Mouse (Mus musculus) layer of hippocampus, adult 11-12 months (tissue): ENCODE measurements around the gene Rbp1.

Experiments used
- DNase-seq: peaks from one replicate; pipeline ENCODE4 v3.0.0; 2022; ENCODE audit warnings: low spot score

The Rbp1 gene

GRCm38 (mm10) chr9:98425351-98425880 is 2.7 kb downstream of the Rbp1 start:
- DNase-seq = no peak

- no peak for DNase-seq
These were observed 5.3 kb downstream of the Rbp1 start for GRCm38 (mm10) chr9:98427906-98428517.

- DNase-seq = no peak
These were observed 6.0 kb downstream of the Rbp1 start for GRCm38 (mm10) chr9:98428783-98429182.

- peak; percentile 25 for DNase-seq
These were observed 7.0 kb downstream of the Rbp1 start for GRCm38 (mm10) chr9:98429806-98430205.

- no peak for DNase-seq
These were observed 7.8 kb downstream of the Rbp1 start for GRCm38 (mm10) chr9:98430528-98430927.

GRCm38 (mm10) chr9:98433021-98433420 is 10.3 kb downstream of the Rbp1 start:
- no peak for DNase-seq

- no peak for DNase-seq
These were observed 11.3 kb downstream of the Rbp1 start for GRCm38 (mm10) chr9:98433956-98434588.

- no peak for DNase-seq
These were observed 15.1 kb downstream of the Rbp1 start for GRCm38 (mm10) chr9:98437819-98438218.

- no peak for DNase-seq
These were observed 16.3 kb downstream of the Rbp1 start for GRCm38 (mm10) chr9:98439091-98439490.

GRCm38 (mm10) chr9:98442638-98443037 is 19.9 kb downstream of the Rbp1 start:
- peak; percentile 25 for DNase-seq

- DNase-seq = no peak
These were observed 22.8 kb downstream of the Rbp1 start for GRCm38 (mm10) chr9:98445359-98446149.

- peak; percentile 9 for DNase-seq
These were observed 28.2 kb downstream of the Rbp1 start for GRCm38 (mm10) chr9:98450976-98451375.

- DNase-seq = no peak
These were observed 43.9 kb downstream of the Rbp1 start for GRCm38 (mm10) chr9:98466709-98467108.

GRCm38 (mm10) chr9:98480172-98480749 is 57.5 kb downstream of the Rbp1 start:
- no peak for DNase-seq

- DNase-seq = no peak
These were observed 59.5 kb downstream of the Rbp1 start for GRCm38 (mm10) chr9:98482256-98482655.

- DNase-seq = no peak
These were observed 62.3 kb downstream of the Rbp1 start for GRCm38 (mm10) chr9:98485020-98485419.

- no peak for DNase-seq
These were observed 63.1 kb downstream of the Rbp1 start, which contains the start of gene Rbp2 for GRCm38 (mm10) chr9:98485815-98486214. TSS of gene Rbp2 (plus strand) at chr9:98486115.

GRCm38 (mm10) chr9:98487273-98487672 is 64.5 kb downstream of the Rbp1 start:
- no peak for DNase-seq

GRCm38 (mm10) chr9:98489532-98489931 is 66.8 kb downstream of the Rbp1 start:
- no peak for DNase-seq

- DNase-seq = no peak
These were observed 67.4 kb downstream of the Rbp1 start for GRCm38 (mm10) chr9:98490128-98490527.

- DNase-seq = no peak
These were observed 68.3 kb downstream of the Rbp1 start for GRCm38 (mm10) chr9:98491071-98491470.

GRCm38 (mm10) chr9:98492212-98492611 is 69.5 kb downstream of the Rbp1 start:
- DNase-seq = no peak
